Mouse (Mus musculus) forebrain, embryonic 15.5 days (tissue): ENCODE measurements at regions not wholly inside any gene's neighbourhood (a gene's known extent, or its start where the extent isn't known, plus 50 kb on each side); places are given as distances from the start of the nearest gene placed in this dataset.
A peak's percentile ranks its signal among the peaks of the same experiment; 100 is the strongest.

Experiments used
- ATAC-seq: fragments of 200-750 bp; cut with Nextera tagmentation; replicated peaks from 2 replicates; pipeline ENCODE4 v1.8.0; 2017; ENCODE audit warnings: mild to moderate bottlenecking, moderate TSS enrichment, moderate library complexity
- H3K27ac ChIP-seq: fragments of 300-500 bp; sonication (generic); replicated peaks from 2 replicates; pipeline ENCODE4 v1.5.1; 2015; ENCODE audit warnings: mild to moderate bottlenecking, inconsistent platforms
- H3K27me3 ChIP-seq: fragments of 300-500 bp; sonication (generic); 2 replicates; pipeline ENCODE4 v1.6.1; 2015; ENCODE audit warnings: inconsistent platforms
- H3K36me3 ChIP-seq: fragments of 300-500 bp; sonication (generic); 2 replicates; pipeline ENCODE4 v1.6.1; 2015; ENCODE audit warnings: mild to moderate bottlenecking, inconsistent platforms
- H3K4me1 ChIP-seq: fragments of 300-500 bp; sonication (generic); 2 replicates; pipeline ENCODE4 v1.6.1; 2015; ENCODE audit warnings: inconsistent platforms
- H3K4me2 ChIP-seq: fragments of 300-500 bp; sonication (generic); replicated peaks from 2 replicates; pipeline ENCODE4 v1.6.1; 2015; ENCODE audit warnings: mild to moderate bottlenecking, inconsistent platforms
- H3K4me3 ChIP-seq: fragments of 300-500 bp; sonication (generic); 2 replicates; pipeline ENCODE4 v1.5.1; 2015; ENCODE audit warnings: mild to moderate bottlenecking, inconsistent platforms
- H3K9ac ChIP-seq: fragments of 300-500 bp; sonication (generic); replicated peaks from 2 replicates; pipeline ENCODE4 v1.6.1; 2015; ENCODE audit warnings: mild to moderate bottlenecking, inconsistent platforms
- H3K9me3 ChIP-seq: fragments of 300-500 bp; sonication (generic); 2 replicates; pipeline ENCODE4 v1.6.1; 2016; ENCODE audit warnings: inconsistent platforms
- WGBS: fragments of 180-500 bp; shearing (Covaris S2); methylation state at CpG from one replicate; pipeline ENCODE4 v1.1.7; 2015; ENCODE audit warnings: mixed read lengths; 5-methylcytosine and 5-hydroxymethylcytosine counted together

- H3K4me2 ChIP-seq: no peak overlapping the region
- no peak overlapping the region for H3K9ac ChIP-seq
- H3K27ac ChIP-seq: no peak overlapping the region
- ATAC-seq: no peak
- H3K27me3 ChIP-seq: no peaks in the 10 kb centered on the region
- H3K9me3 ChIP-seq: no peaks in the 10 kb centered on the region
- no peak overlapping the region for H3K4me3 ChIP-seq
- no peaks in the 10 kb centered on the region for H3K36me3 ChIP-seq
- no peaks in the 10 kb centered on the region for H3K4me1 ChIP-seq
- WGBS: 88% methylated on average over 14 of the region's 14 CpGs
Measured at GRCm38 (mm10) chr4:9046436-9046835, 807.6 kb upstream of the Car8 start.

GRCm38 (mm10) chr4:9046030-9046429, 807.2 kb upstream of the Car8 start:
- Histone ChIP-seq H3K27ac (no peak overlapping the region), H3K36me3 (no peaks in the 10 kb centered on the region), H3K4me2 (no peak overlapping the region), H3K4me1 (no peaks in the 10 kb centered on the region), H3K9me3 (no peaks in the 10 kb centered on the region), H3K9ac (no peak overlapping the region), H3K27me3 (no peaks in the 10 kb centered on the region), H3K4me3 (no peak overlapping the region)
- ATAC-seq: no peak
- 72% methylated on average over 4 of the region's 4 CpGs for WGBS

GRCm38 (mm10) chr4:9036005-9036404, 797.2 kb upstream of the Car8 start:
- H3K9me3 ChIP-seq: no peaks in the 10 kb centered on the region
- no peak overlapping the region for H3K27ac ChIP-seq
- H3K4me3 ChIP-seq: no peak overlapping the region
- H3K4me1 ChIP-seq: no peaks in the 10 kb centered on the region
- 92% methylated on average over 4 of the region's 4 CpGs for WGBS
- no peaks in the 10 kb centered on the region for H3K36me3 ChIP-seq
- H3K27me3 ChIP-seq: no peaks in the 10 kb centered on the region
- no peak for ATAC-seq
- H3K4me2 ChIP-seq: no peak overlapping the region
- H3K9ac ChIP-seq: no peak overlapping the region

- Histone ChIP-seq H3K36me3 (no peaks in the 10 kb centered on the region), H3K9ac (no peak overlapping the region), H3K4me1 (no peaks in the 10 kb centered on the region), H3K4me2 (no peak overlapping the region), H3K9me3 (no peaks in the 10 kb centered on the region), H3K27ac (no peak overlapping the region), H3K4me3 (no peak overlapping the region), H3K27me3 (no peaks in the 10 kb centered on the region)
- no peak for ATAC-seq
- 89% methylated on average over 4 of the region's 4 CpGs for WGBS
Measured at GRCm38 (mm10) chr4:9035350-9035749, 796.5 kb upstream of the Car8 start.

- H3K27ac ChIP-seq: no peak overlapping the region
- H3K36me3 ChIP-seq: no peaks in the 10 kb centered on the region
- no peaks in the 10 kb centered on the region for H3K9me3 ChIP-seq
- no peak overlapping the region for H3K4me2 ChIP-seq
- no peaks in the 10 kb centered on the region for H3K4me1 ChIP-seq
- ATAC-seq: no peak
- H3K27me3 ChIP-seq: no peaks in the 10 kb centered on the region
- no peak overlapping the region for H3K9ac ChIP-seq
- H3K4me3 ChIP-seq: no peak overlapping the region
- 81% methylated on average over 4 of the region's 4 CpGs for WGBS
Measured at GRCm38 (mm10) chr4:9034280-9034679, 795.4 kb upstream of the Car8 start.

DNA sequence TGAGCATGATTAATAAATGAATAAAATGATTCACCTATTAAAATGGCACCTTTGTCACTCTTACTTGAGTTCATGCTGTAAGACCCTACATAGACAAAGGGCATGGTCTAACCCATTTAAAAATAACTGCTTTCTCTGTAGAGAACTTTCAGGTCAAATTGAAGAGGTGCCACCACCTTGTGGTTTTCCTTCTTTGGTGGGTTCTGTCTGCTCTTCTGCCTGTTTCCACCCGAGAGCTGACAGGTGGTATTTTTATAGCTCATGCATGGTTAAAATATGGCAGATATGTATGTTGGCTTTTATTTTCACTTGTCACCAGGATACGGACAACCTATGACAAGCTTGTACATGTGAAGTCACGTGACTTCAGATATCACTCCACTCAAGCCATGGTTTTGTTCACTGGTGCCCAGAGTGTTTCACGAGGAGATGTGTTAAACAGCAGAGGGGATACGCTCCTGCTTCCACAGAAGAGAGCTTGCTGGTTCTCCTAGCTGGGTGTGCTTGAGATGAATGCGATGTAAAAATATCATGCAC, 794.3 kb upstream of the Car8 start:
- Histone ChIP-seq H3K27ac (no peak overlapping the region), H3K4me2 (no peak overlapping the region), H3K4me3 (no peak overlapping the region), H3K27me3 (no peaks in the 10 kb centered on the region), H3K9ac (no peak overlapping the region), H3K9me3 (no peaks in the 10 kb centered on the region), H3K4me1 (peaks cover 10% of the 10 kb centered on the region), H3K36me3 (no peaks in the 10 kb centered on the region)
- no peak for ATAC-seq
- 91% methylated on average over 6 of the region's 6 CpGs for WGBS

DNA sequence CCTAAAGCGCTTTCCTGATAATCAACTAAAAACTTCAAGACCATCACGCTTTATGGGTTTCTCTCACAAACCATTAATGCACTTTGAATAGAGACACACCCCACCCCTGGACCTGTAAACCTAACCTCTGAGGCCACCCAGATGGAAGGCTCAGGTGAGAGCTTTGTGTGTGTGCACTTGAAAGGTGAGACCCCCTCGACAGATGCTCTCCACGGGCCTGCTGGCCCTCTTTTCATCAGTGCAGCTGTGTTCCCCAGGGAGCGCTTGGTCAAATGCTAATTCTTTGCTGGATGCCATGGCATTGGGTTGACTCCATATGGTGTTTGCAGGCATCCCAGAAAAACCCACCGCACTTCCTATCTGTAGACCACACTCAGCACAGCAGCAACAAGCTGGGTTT, 792.8 kb upstream of the Car8 start:
- Histone ChIP-seq H3K4me1 (peaks cover 20% of the 10 kb centered on the region), H3K36me3 (no peaks in the 10 kb centered on the region), H3K9ac (no peak overlapping the region), H3K4me2 (no peak overlapping the region), H3K4me3 (no peak overlapping the region), H3K27ac (no peak overlapping the region), H3K9me3 (no peaks in the 10 kb centered on the region), H3K27me3 (no peaks in the 10 kb centered on the region)
- 38% methylated on average over 6 of the region's 6 CpGs for WGBS
- no peak for ATAC-seq

- Histone ChIP-seq H3K27ac (no peak overlapping the region), H3K36me3 (no peaks in the 10 kb centered on the region), H3K9me3 (no peaks in the 10 kb centered on the region), H3K4me2 (peak overlapping the region; percentile 78), H3K4me3 (peak overlapping the region; percentile 39), H3K27me3 (no peaks in the 10 kb centered on the region), H3K4me1 (peaks cover 31% of the 10 kb centered on the region), H3K9ac (peak overlapping the region; percentile 51; the same call in 1 of the 2 replicates)
- ATAC-seq: no peak
- WGBS: 21% methylated on average over 6 of the region's 6 CpGs
Measured at GRCm38 (mm10) chr4:9028946-9029345, 790.1 kb upstream of the Car8 start.

GRCm38 (mm10) chr4:9028475-9028874, 789.6 kb upstream of the Car8 start:
- H3K36me3 ChIP-seq: no peaks in the 10 kb centered on the region
- peak overlapping the region; percentile 78 for H3K4me2 ChIP-seq
- H3K4me1 ChIP-seq: peaks cover 31% of the 10 kb centered on the region
- H3K9me3 ChIP-seq: no peaks in the 10 kb centered on the region
- H3K9ac ChIP-seq: peak overlapping the region; percentile 51
- WGBS: under 1% methylated on average over 12 of the region's 12 CpGs
- H3K27me3 ChIP-seq: no peaks in the 10 kb centered on the region
- peak overlapping the region; percentile 39 for H3K4me3 ChIP-seq
- peak overlapping the region; percentile 58 for H3K27ac ChIP-seq
- no peak; the same call in 1 of the 2 replicates for ATAC-seq

DNA sequence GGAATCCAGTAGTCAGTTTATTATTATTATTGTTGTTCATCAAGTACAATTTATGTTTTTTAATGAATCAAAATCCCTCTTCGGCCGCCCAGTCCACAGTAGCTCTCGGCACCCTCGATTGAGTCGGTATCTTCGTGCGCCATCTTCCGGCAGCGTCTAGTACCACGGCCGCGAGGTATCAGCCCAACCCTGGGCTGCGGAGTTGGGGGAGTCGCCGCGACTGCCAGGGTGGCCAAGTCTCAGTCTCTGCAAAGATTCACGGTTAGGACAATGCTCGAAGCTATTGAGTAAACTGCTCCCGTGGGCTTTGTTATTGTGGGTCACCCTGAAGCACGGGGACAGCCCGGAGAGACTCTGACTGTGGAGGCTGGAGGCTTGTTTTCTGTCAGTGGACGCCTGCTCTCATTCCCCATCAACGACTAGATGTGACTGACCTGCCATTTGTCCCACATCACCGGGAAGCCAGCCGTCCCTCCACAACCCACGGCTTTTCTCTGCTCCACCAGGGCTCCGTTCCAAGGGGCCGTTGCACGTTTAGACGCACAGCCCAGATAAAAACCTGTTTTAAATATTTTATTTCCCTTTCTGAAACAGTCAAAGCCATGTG, 789.1 kb upstream of the Car8 start:
- Histone ChIP-seq H3K4me1 (peaks cover 34% of the 10 kb centered on the region), H3K4me2 (peak overlapping the region; percentile 78), H3K27ac (peak overlapping the region; percentile 74), H3K27me3 (no peaks in the 10 kb centered on the region), H3K36me3 (no peaks in the 10 kb centered on the region), H3K9ac (peak overlapping the region; percentile 51), H3K4me3 (peak overlapping the region; percentile 39), H3K9me3 (no peaks in the 10 kb centered on the region)
- ATAC-seq: peak; percentile 85
- under 1% methylated on average over 30 of the region's 30 CpGs for WGBS

DNA sequence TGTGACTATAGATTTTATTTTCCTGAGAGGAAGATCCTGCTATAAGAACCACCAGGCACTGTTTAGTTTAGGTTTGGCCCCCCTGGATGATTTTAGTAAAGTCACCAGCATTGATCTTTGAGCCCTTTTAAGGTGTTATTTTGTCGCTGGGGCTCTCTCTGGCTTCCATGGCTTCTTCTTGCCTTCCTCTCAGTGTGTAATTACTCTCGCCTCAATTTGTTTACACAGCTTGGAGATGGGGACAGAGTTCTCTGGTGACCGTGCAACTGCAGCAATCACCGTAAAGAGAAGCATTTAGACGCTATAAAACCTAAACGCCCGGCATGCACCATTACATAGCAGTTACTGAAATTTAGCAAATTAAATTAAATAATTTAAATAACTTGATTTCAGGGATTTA, 788.5 kb upstream of the Car8 start:
- Histone ChIP-seq H3K9me3 (no peaks in the 10 kb centered on the region), H3K4me2 (peak overlapping the region; percentile 78), H3K9ac (no peak overlapping the region), H3K4me1 (peaks cover 34% of the 10 kb centered on the region), H3K4me3 (no peak overlapping the region; the same call in 1 of the 2 replicates), H3K36me3 (no peaks in the 10 kb centered on the region), H3K27ac (peak overlapping the region; percentile 74), H3K27me3 (no peaks in the 10 kb centered on the region)
- peak; percentile 24; the same call in 1 of the 2 replicates for ATAC-seq
- WGBS: 7% methylated on average over 7 of the region's 7 CpGs

GRCm38 (mm10) chr4:9026841-9027240, 788.0 kb upstream of the Car8 start:
- 24% methylated on average over 16 of the region's 16 CpGs for WGBS
- Histone ChIP-seq H3K9ac (no peak overlapping the region), H3K4me3 (no peak overlapping the region), H3K36me3 (no peaks in the 10 kb centered on the region), H3K4me2 (peak overlapping the region; percentile 78; the same call in 1 of the 2 replicates), H3K4me1 (peaks cover 34% of the 10 kb centered on the region), H3K27me3 (no peaks in the 10 kb centered on the region), H3K9me3 (no peaks in the 10 kb centered on the region), H3K27ac (peak overlapping the region; percentile 74)
- ATAC-seq: peak; percentile 60
